Mouse (Mus musculus) splenic B cell, adult 2 months (primary cell): ENCODE results near the gene Nradd.
A peak's percentile ranks its signal among the peaks of the same experiment; 100 is the strongest.

Experiments
- DNase-seq: peaks from one replicate; pipeline ENCODE4 v3.0.0-alpha.2; 2011; ENCODE audit warnings: low read depth, low spot score
- H3K27me3 ChIP-seq: 2 replicates; pipeline ENCODE4 v1.6.1; 2012; ENCODE audit warnings: mild to moderate bottlenecking, low read length, moderate library complexity, mixed read lengths; ENCODE audit not compliant: control insufficient read depth, poor library complexity, insufficient read depth, severe bottlenecking
- H3K36me3 ChIP-seq: 2 replicates; pipeline ENCODE4 v1.6.1; 2012; ENCODE audit warnings: mild to moderate bottlenecking, low read length, moderate library complexity, mixed read lengths; ENCODE audit not compliant: control insufficient read depth, poor library complexity, insufficient read depth, severe bottlenecking

Nradd gene

DNA sequence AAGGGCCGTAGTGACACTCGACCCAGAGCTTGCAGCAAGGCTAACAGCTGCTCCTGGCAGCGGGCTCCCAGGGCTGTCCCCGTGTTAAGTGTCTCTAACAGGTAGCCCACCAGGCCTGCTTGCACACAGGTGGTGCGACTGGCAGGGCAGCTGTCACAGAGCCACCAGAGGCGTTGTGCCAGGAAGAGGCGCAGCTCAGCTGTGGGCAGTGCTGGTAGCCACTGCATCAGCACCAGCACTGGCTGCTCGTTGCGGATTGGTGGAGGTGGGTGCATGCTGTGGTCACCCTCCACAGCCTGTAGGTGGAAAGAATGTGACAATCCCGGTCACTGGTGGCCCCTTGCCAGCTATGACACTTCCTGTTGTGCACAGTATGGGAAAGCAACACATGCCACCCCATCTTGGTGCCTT is 14.4 kb upstream of the Nradd start:
- no peaks in the 10 kb centered on the region; the same call in 1 of the 2 replicates for H3K36me3 ChIP-seq
- no peaks in the 10 kb centered on the region for H3K27me3 ChIP-seq
- DNase-seq = no peak

DNA sequence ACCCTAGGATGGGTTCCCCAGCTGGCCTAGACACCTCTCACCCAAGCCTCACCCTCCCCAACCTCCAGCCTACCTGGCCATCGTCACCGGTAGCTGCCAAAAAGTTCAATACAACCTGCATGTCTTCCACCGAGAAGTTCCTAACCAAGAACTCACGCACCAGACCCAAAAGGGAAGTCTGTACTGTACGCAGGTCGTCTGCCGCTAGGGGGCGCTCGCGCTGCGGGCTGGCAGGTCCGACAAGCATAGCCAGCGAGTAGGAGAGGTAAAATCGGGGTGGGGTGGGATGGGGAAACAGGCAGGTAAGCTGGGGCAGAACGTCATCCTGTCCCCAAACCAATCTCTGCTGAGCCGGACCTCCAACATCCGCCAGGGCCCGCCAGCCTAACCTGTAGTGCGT is 11.0 kb upstream of the Nradd start:
- Histone ChIP-seq H3K36me3 (no peaks in the 10 kb centered on the region; the same call in 1 of the 2 replicates), H3K27me3 (no peaks in the 10 kb centered on the region)
- peak; percentile 92 for DNase-seq

DNA sequence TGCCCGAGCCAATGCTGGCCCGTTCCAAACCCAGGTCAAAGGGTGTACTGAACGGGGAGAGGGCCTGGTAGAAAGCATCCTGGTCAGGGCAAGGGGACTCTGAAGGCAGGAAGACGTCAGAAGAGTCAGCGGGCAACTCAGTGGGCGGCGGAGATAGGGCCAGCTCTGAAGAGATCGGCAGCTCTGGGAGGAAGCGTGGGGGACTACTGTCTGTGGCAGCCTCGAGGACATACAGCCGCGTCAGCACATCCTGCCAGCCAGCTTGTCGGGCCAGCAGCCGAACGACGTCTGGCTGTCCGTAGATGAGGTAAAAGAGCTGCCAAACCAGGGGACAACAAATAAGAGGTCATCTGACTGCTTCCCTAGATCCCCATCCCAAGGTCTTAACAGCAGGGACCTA is 9.6 kb upstream of the Nradd start:
- Histone ChIP-seq H3K27me3 (no peaks in the 10 kb centered on the region), H3K36me3 (no peaks in the 10 kb centered on the region; the same call in 1 of the 2 replicates)
- no peak for DNase-seq

DNA sequence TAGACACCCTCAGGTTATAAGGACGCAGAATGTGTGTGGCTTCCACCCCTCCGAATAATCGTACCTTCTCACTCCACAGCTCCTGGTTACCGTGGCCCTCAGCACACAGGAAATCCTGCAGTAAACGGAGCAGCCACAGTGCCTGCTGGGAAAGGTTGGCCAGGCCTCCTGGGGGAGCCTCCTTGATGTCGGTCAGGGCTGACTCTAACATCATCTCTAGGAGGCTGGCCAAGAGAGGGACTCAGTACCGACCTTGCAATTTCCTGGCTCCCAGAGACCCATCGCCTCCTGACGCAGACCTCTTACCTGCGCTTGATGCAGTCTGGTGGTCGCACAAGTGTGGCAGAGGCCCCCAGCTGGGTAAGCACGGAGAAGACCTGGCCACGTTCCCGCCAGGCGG is 8.4 kb upstream of the Nradd start:
- DNase-seq = no peak
- no peaks in the 10 kb centered on the region; the same call in 1 of the 2 replicates for H3K36me3 ChIP-seq
- H3K27me3 ChIP-seq = no peaks in the 10 kb centered on the region

DNA sequence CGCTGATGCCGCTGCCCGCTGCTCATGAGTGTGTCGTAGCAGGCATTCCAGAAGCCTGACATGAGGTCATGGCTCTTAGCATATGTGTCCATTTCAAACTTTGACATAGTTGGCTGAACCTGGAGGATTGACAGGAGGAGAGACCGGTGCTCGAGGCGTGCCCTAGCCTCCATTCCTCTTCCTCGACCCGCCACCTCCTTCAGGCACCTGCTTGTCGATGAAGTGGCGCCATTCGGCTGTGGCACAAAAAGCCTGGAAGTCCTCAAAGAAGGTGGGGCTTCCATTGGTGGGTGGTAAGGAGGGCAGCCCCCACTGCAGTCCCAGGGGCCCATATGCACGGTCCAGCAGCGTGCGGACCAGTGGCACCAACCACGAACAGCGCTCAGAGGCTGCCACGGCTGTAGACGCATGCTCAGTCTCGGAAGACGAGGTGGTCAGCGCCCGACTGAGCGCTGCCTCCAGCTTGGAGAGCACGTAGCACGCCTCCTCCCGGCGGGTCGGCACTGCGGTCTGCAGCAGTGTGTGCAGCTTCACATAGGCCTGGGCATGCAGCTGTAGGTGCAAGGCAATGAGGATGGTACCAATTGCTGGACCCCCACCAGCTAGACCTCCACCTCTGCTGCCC is 7.5 kb upstream of the Nradd start:
- DNase-seq = no peak
- no peaks in the 10 kb centered on the region for H3K27me3 ChIP-seq
- no peaks in the 10 kb centered on the region; the same call in none of the 2 replicates for H3K36me3 ChIP-seq

DNA sequence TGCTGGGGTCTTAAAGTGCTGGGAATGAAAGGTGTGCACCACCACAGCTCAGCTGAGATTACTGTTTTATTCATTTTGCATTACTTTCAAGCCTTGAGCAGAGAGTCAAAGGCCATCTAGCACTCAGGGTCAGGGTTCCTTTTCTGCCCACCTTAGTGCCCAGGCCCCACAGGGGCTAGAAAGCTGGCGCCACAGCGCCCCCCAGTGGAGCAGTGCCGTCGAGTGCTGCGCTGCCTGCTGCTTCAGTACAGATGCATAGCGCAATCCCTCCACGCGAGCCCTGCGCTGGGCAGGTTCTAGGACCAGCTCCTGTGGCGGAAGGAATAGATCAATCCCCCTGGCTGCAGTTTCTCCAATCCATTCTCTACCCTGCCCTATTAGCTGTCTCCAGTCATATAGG is 6.9 kb upstream of the Nradd start:
- peak; percentile 62 for DNase-seq
- no peaks in the 10 kb centered on the region for H3K27me3 ChIP-seq
- H3K36me3 ChIP-seq = no peaks in the 10 kb centered on the region; the same call in none of the 2 replicates

DNA sequence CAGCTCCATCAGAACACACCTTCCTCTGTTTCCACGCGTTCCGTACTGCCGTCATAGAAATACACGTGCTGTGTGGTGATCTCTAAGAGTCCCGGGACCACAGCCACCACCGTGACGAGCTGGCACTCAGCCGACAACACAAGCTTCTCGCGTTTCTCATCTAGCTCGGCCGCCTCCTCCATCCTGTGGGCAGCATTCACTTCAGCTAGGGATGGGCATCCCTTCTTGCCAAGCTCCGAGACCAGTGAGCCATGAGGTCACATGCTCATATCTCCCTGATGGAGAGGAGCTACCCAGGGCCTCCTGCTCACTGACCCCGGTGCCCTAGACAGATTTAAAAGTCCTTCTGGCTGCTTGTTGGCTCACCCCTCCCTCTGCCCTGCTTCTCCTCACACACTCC is 5.9 kb upstream of the Nradd start:
- Histone ChIP-seq H3K27me3 (no peaks in the 10 kb centered on the region), H3K36me3 (no peaks in the 10 kb centered on the region; the same call in none of the 2 replicates)
- DNase-seq = no peak

DNA sequence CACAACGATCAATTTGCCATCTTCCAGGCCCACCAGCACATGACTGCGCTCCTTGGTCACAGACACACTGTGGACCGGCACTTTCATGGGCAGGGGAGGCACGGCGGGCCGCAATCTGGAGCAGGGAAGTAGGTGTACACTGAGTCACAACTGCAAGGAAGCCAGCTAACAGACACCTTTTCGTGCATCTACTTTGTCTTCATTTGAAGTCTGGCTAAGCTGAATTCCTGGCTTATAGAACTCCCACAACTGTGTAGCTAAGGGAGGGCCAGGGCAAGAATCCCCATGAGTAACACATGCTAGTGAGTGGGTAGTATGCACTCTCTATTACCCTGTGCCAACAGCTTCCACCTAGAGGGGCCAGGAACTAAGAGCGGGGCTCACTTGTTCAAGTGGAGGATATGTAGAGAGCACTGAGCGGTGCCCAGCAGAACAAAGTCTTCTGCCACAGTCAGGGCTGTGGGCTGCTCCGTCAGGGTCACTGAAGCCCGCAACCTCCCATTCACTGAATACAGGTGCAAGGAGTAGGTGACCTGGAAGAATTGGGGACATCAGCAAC is 1.2 kb upstream of the Nradd start:
- no peak for DNase-seq
- Histone ChIP-seq H3K27me3 (no peaks in the 10 kb centered on the region), H3K36me3 (no peaks in the 10 kb centered on the region; the same call in none of the 2 replicates)

DNA sequence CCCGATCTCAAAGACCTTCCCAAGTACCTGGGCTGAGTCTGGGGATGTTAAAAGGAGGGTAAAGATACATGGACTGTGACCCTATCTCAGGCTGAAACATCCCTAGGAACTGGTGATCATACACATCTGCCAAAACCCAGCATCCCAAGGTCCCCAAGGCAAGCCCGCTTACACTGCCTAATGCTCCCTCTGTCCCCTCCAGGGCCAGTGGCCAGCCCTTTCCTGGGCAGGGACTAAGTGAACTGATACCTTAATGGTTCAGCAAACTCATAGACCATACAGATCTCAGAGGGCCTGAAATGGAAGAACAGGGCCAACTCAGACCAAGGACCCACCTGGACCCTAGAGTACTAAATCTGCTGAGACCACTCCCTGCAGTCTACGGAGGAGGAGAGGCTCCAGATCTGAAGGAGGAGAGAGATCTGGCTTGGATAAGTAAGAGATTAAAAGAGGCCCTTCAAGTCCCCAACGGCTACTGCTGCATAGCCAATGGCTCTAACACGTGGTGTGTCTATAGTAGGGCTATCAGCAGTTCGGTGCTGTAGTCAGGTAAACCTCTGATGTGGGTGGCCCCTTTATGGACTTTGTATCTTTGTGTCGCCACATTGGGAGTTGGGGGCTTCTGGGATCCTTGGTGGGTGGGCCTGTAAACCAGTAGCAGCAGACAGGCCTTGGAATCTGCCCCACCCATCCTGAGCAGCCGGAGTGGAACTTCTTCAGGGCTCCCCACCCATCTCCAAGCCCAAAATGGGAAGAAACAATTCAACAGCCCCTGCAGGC is 646 bp downstream of the Nradd start:
- no peak for DNase-seq
- no peaks in the 10 kb centered on the region; the same call in none of the 2 replicates for H3K36me3 ChIP-seq
- no peaks in the 10 kb centered on the region for H3K27me3 ChIP-seq

DNA sequence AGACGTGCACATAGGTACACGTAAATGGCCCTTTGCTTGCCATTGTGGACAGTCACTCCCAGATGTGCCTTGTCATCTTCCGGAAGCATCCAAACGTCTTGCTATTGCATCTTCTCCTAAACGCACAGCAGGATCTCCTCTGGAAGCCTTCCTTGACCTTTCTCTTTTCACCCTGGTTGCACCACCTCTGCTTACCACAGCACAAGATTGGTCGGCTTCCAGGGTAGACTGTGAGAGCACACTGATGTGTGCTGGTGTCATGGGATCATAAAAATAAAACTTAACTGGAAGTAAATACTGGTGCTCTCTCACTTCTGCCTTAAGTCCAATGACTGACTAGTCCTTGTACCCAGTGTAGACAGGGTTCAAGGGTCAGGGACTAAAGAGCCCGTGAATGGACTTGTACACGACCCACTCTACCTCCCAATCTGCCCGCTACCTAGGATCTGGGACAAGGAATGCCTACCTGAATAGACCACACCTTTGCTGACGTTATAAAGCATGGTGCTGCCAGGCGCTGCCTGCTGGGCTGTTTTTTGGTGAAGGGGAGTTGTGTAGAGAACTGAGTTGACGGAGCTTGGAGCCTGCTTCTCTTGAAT is 1.5 kb downstream of the Nradd start:
- no peak for DNase-seq
- Histone ChIP-seq H3K36me3 (no peaks in the 10 kb centered on the region; the same call in none of the 2 replicates), H3K27me3 (no peaks in the 10 kb centered on the region)

DNA sequence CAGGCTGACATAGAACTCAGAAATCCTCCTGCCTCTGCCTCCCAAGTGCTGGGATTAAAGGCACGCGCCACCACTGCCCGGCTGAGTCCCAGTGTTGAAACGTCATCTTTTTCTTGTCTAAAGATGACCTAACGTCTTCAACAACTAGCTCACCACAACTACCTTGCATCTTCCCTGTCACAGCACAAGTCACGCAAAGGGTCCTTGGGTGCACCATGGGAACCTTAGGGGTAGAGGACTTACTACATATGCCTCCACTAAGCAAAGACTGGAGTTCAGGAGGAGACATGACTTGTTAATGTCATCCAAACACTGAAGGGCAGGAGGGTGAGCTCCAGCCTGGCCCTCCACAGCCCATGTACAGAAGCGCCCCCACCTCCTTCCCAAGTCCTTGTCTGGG is 3.6 kb downstream of the Nradd start:
- Histone ChIP-seq H3K36me3 (no peaks in the 10 kb centered on the region; the same call in none of the 2 replicates), H3K27me3 (no peaks in the 10 kb centered on the region)
- DNase-seq = no peak

DNA sequence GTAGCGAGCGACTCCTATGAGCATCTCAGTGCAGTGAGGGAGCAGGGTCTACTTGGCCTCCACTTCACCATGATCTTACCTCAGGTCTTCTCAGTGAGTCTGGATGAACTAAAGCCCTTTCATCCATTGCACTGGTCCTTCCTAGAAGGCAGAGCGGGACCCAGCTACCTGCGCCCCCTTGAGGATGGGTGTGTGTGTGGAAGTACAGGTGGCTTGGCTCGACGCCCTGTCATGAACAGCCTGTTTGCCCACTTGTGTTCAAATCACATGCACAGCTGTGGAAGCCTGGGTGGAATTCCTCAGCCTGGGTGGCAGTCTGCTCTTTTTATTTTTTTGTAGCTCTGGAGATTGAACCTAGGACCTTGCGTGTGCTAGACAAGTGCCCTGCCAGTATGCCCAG is 4.1 kb downstream of the Nradd start:
- peak; percentile 36 for DNase-seq
- H3K27me3 ChIP-seq = no peaks in the 10 kb centered on the region
- no peaks in the 10 kb centered on the region; the same call in none of the 2 replicates for H3K36me3 ChIP-seq

DNA sequence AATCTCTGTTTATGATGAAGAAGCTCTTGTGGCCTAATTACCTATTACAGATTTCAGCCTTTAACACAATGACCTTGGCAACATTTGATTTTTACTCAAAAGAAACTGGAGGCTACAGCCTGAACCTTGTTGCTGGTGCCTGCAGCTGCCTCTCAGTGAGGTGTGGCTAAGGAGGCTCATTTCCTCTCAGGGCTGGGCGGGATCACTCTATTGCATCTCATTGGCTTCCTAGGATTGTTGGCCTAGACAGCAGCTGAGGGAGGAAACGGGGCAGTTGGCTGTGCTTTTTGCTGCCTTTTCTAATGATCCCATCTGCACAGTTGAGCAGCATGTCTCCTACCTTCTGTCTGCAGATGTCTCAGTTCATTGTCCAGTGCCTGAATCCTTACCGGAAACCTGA is 7.2 kb downstream of the Nradd start:
- DNase-seq = no peak
- Histone ChIP-seq H3K36me3 (peaks cover 7% of the 10 kb centered on the region), H3K27me3 (no peaks in the 10 kb centered on the region)

DNA sequence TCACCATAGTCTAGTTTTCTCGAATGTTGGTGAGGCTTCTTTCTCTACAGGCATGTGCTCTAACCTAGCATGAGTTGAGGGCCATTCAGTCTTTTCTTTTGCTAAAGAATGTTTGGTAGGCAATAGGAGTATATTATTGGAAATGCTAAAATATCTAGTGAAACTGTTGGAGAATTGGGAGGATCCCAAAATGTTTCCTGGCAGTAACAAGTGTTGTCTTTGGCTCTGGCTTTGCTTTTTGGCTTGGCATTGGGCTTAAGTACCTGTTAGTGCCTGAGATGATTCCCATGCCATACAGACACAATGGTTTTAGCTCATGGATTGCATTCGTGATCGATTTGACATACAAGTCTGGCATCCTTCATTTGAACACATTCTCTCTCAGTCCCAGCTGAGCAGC is 12.8 kb downstream of the Nradd start:
- no peaks in the 10 kb centered on the region for H3K27me3 ChIP-seq
- DNase-seq = no peak
- H3K36me3 ChIP-seq = peaks cover 11% of the 10 kb centered on the region

DNA sequence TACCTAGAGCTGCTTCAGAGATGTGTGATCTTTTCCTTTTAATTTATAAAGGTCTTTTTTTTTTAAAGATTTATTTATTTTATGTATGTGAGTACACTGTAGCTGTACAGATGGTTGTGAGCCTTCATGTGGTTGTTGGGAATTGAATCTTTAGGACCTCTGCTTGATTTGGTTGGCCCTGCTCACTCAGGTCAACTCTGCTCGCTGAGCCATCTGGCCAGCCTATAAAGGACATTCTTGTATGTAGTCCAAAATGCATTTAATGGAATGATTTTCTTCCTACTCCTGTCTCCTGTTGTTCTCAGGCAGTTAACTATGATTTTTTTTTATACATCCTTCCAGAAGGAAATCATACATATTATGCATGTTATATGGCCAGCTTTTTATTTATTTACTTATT is 40.7 kb downstream of the Nradd start:
- Histone ChIP-seq H3K36me3 (peaks cover 12% of the 10 kb centered on the region), H3K27me3 (no peaks in the 10 kb centered on the region)
- no peak for DNase-seq
